Mouse (Mus musculus) lung, postnatal 0 days (tissue): ENCODE measurements around the gene Rps6kb2.

Experiments used
- CTCF ChIP-seq: IDR thresholded peaks from 2 replicates; pipeline ENCODE4 v1.5.1; 2016; ENCODE audit warnings: antibody characterized with exemption, mild to moderate bottlenecking
- EP300 ChIP-seq: IDR thresholded peaks from 2 replicates; pipeline ENCODE4 v1.6.1; 2016; ENCODE audit warnings: antibody characterized with exemption, mild to moderate bottlenecking, control low read depth

DNA sequence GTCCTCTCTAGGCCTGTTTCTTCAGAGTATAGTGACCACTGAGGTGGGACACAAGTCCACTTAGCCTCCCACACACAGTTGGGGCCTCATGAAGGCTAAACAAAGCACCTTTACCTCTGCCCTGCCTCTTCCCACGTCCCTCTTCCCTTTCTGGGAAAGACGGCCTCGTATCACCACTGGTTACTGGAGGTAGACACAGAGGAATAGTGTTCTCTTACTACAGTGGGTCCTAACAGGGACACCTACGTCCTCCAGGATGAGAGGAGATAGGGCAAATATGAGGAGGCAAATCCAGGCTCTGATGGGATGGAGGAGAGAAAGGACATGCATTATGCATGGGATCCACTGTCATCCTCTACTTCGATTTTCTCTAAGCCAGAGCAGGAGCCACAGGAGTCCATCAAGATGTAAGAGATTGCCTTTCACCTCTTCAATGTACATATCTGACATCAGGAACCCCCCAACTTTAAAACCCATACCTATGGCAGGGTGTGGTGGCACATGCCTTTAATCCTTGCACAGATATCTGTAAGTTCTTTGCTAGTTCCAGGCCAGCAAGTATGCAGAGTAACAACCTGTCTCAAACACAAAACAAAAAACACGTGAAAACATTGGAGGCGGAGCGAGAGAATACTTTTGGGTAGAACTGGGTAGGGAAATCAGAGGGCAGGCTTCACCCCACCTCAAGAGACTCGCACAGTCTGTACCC, 15.2 kb downstream of the Rps6kb2 start:
- TF ChIP-seq CTCF = no peak
- no peak for TF ChIP-seq EP300
